In the genomic region with DNA sequence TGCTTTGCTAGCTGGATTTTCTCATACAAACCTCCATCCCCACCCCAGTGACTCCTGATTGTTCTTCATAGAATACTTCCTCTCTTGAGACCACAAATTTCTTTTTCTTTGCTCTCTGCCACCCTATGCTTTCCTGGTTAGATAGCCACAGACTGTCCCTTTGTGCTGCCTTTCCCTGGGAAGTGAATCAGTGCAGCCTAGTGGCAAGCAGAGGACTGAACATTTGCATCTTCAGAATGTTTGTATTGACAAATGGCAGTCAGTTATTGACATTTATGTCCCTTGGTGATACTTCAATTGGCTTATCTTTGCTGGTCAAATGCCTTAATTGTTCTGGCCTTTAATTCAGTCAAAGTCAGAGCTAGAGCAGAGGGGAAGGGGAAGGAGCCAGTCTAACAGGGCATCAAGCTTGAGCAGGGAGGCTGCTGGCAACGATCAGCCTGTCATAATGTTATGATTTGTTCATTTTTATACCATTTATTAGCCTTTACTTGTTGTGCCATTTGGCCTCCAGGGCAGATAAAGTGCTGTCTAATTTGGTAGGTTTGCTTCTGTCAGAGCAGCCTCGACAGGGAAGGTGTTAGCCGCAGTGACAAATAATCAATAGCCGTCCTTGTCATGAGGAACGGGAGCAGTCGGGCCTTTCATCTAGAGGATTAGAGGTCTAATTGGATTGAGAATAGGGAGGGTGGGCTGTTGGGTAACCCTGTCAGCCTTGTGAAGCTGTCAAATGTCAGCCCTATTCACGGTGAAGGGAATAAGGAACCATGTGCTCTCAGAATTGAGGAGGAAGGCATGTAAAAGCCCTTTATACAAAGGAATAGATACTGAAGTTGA, we compare ENCODE assay signal across 10 mouse cellular contexts. TPM values are rescaled to one million over a fixed set of nuclear protein-coding genes. Genes with fewer than 3 reads are reported as not detected.
DNase-seq lines count a peak whose midpoint lies in the region; ATAC-seq lines count a peak whose summit lies in the region.
"Had no signal": no experiment of that assay in that cellular context is flagged by ENCODE, and none has a peak within 500 bp of the region (broad histone marks: within the 10 kb centered on the region; RNA-seq: fewer than 3 reads in every experiment).

No protein-coding gene starts in this region.

- ATAC-seq in neural tube, embryonic 12.5 days (ENCODE audit: low FRiP score, low read depth), result peak; percentile 48
- no peak for ATAC-seq in neural tube, embryonic 15.5 days (ENCODE audit: low FRiP score)
- peak; percentile 68 for ATAC-seq in forebrain, embryonic 15.5 days (replicated peaks)
- ATAC-seq in midbrain, embryonic 12.5 days (ENCODE audit: low FRiP score, low read depth), result peak; percentile 94

- H3K4me2 ChIP-seq in neural tube, embryonic 12.5 days (replicated peaks), result no peak overlapping the region
- H3K4me2 ChIP-seq in neural tube, embryonic 15.5 days, result no peak overlapping the region
- no peak overlapping the region for H3K4me2 ChIP-seq in forebrain, embryonic 15.5 days (replicated peaks)
- 0 out of 2 replicates have a peak overlapping the region, but pooled peaks have one; percentile 22 for H3K4me2 ChIP-seq in midbrain, embryonic 12.5 days (replicated peaks)

- DNase-seq in limb, embryonic 10.5 days (ENCODE audit: low spot score), result no peak
- no peak for DNase-seq in heart, postnatal 10 days
- no peak for DNase-seq in MN1 (ENCODE audit: low spot score)
- DNase-seq: kidney, postnatal 10 days; lung, adult 2 months; right cerebral cortex, postnatal 25 days had no signal

- WGBS in neural tube, embryonic 12.5 days, result 29% methylated on average over 7 of the region's 7 CpGs
- WGBS in neural tube, embryonic 15.5 days, result 28% methylated on average over 7 of the region's 7 CpGs
- 2% methylated on average over 7 of the region's 7 CpGs for WGBS in forebrain, embryonic 15.5 days
- 6% methylated on average over 7 of the region's 7 CpGs for WGBS in midbrain, embryonic 12.5 days
- 20% methylated on average over 7 of the region's 7 CpGs for WGBS in limb, embryonic 10.5 days

- H3K4me1 ChIP-seq in neural tube, embryonic 12.5 days, result no peaks in the 10 kb centered on the region
- 0 out of 2 replicates have a peak, but pooled peaks cover 3% of the 10 kb centered on the region for H3K4me1 ChIP-seq in neural tube, embryonic 15.5 days
- no peaks in the 10 kb centered on the region for H3K4me1 ChIP-seq in forebrain, embryonic 15.5 days
- peaks cover 12% of the 10 kb centered on the region for H3K4me1 ChIP-seq in midbrain, embryonic 12.5 days
- no peaks in the 10 kb centered on the region for H3K4me1 ChIP-seq in limb, embryonic 10.5 days

- no peak overlapping the region for H3K4me3 ChIP-seq in neural tube, embryonic 12.5 days
- H3K4me3 ChIP-seq in neural tube, embryonic 15.5 days (replicated peaks), result no peak overlapping the region
- H3K4me3 ChIP-seq in forebrain, embryonic 15.5 days, result no peak overlapping the region
- H3K4me3 ChIP-seq in midbrain, embryonic 12.5 days, result no peak overlapping the region
- no peak overlapping the region for H3K4me3 ChIP-seq in limb, embryonic 10.5 days

- intact Hi-C loops in heart, postnatal 10 days (cut with DNase I), result no loop called here

- no peaks in the 10 kb centered on the region for H3K27me3 ChIP-seq in neural tube, embryonic 12.5 days (replicated peaks)
- H3K27me3 ChIP-seq in neural tube, embryonic 15.5 days (replicated peaks), result no peaks in the 10 kb centered on the region
- no peaks in the 10 kb centered on the region for H3K27me3 ChIP-seq in forebrain, embryonic 15.5 days
- H3K27me3 ChIP-seq in midbrain, embryonic 12.5 days, result peaks cover 9% of the 10 kb centered on the region
- no peaks in the 10 kb centered on the region for H3K27me3 ChIP-seq in limb, embryonic 10.5 days (ENCODE audit: low read depth, poor library complexity, severe bottlenecking)

- H3K27ac ChIP-seq in neural tube, embryonic 12.5 days, result no peak overlapping the region
- H3K27ac ChIP-seq in neural tube, embryonic 15.5 days (replicated peaks), result no peak overlapping the region
- no peak overlapping the region for H3K27ac ChIP-seq in forebrain, embryonic 15.5 days (replicated peaks)
- H3K27ac ChIP-seq in midbrain, embryonic 12.5 days (replicated peaks), result no peak overlapping the region
- H3K27ac ChIP-seq in limb, embryonic 10.5 days, result no peak overlapping the region

- H3K9me3 ChIP-seq in neural tube, embryonic 12.5 days, result no peaks in the 10 kb centered on the region
- H3K9me3 ChIP-seq in neural tube, embryonic 15.5 days (replicated peaks), result no peaks in the 10 kb centered on the region
- H3K9me3 ChIP-seq in forebrain, embryonic 15.5 days, result no peaks in the 10 kb centered on the region
- no peaks in the 10 kb centered on the region for H3K9me3 ChIP-seq in midbrain, embryonic 12.5 days
- H3K9me3 ChIP-seq in limb, embryonic 10.5 days (replicated peaks), result no peaks in the 10 kb centered on the region

- H3K9ac ChIP-seq in neural tube, embryonic 12.5 days, result no peak overlapping the region
- H3K9ac ChIP-seq in neural tube, embryonic 15.5 days (replicated peaks), result no peak overlapping the region
- H3K9ac ChIP-seq in forebrain, embryonic 15.5 days (replicated peaks), result no peak overlapping the region
- no peak overlapping the region for H3K9ac ChIP-seq in midbrain, embryonic 12.5 days (replicated peaks)

- no peaks in the 10 kb centered on the region for H3K36me3 ChIP-seq in neural tube, embryonic 12.5 days
- H3K36me3 ChIP-seq in neural tube, embryonic 15.5 days, result no peaks in the 10 kb centered on the region
- no peaks in the 10 kb centered on the region for H3K36me3 ChIP-seq in forebrain, embryonic 15.5 days
- no peaks in the 10 kb centered on the region for H3K36me3 ChIP-seq in midbrain, embryonic 12.5 days
- H3K36me3 ChIP-seq in limb, embryonic 10.5 days, result no peaks in the 10 kb centered on the region

RNA-seq across cellular contexts. Expression of a gene that starts 55.6 kb away (rescaled TPM):
- polyA plus RNA-seq in neural tube, embryonic 12.5 days (2016; fragmentation: Nextera tagmentation; extraction: Ambion mirVana), result 8.5 and 10.3 TPM in 2 replicates
- polyA plus RNA-seq in neural tube, embryonic 15.5 days (2015; fragmentation: Nextera tagmentation; extraction: Ambion mirVana), result 7.0 and 7.4 TPM in 2 replicates
- polyA plus RNA-seq in forebrain, embryonic 15.5 days (2015; fragmentation: Nextera tagmentation; extraction: Ambion mirVana), result 7.2 and 7.4 TPM in 2 replicates
- 10.5 and 10.8 TPM in 2 replicates for polyA plus RNA-seq in midbrain, embryonic 12.5 days (2016; fragmentation: Nextera tagmentation; extraction: Ambion mirVana)
- 8.4 and 12.1 TPM in 2 replicates for polyA plus RNA-seq in limb, embryonic 10.5 days (2016; fragmentation: Nextera tagmentation; extraction: Ambion mirVana)
- 1 to 10 TPM; 3.7 to 5.2 TPM for total RNA-seq in heart, postnatal 10 days (2021)

RNA-seq across cellular contexts. Expression of a gene that starts 55.8 kb away (rescaled TPM):
- polyA plus RNA-seq in neural tube, embryonic 12.5 days (2016; fragmentation: Nextera tagmentation; extraction: Ambion mirVana), result 70.2 and 71.3 TPM in 2 replicates
- 60.5 and 69.6 TPM in 2 replicates for polyA plus RNA-seq in neural tube, embryonic 15.5 days (2015; fragmentation: Nextera tagmentation; extraction: Ambion mirVana)
- 61.4 and 67.0 TPM in 2 replicates for polyA plus RNA-seq in forebrain, embryonic 15.5 days (2015; fragmentation: Nextera tagmentation; extraction: Ambion mirVana)
- 70.7 and 70.9 TPM in 2 replicates for polyA plus RNA-seq in midbrain, embryonic 12.5 days (2016; fragmentation: Nextera tagmentation; extraction: Ambion mirVana)
- 56.8 and 58.7 TPM in 2 replicates for polyA plus RNA-seq in limb, embryonic 10.5 days (2016; fragmentation: Nextera tagmentation; extraction: Ambion mirVana)
- 10 to 100 TPM; 30.3 to 35.1 TPM for total RNA-seq in heart, postnatal 10 days (2021)
